Mouse (Mus musculus) kidney, postnatal 0 days (tissue): ENCODE measurements around the gene Tmem63a. TPM values are rescaled to one million over a fixed set of nuclear protein-coding genes. Genes with fewer than 3 reads are reported as not detected.
"Not testable (repeated sequence)": the region's sequence is repeated elsewhere in the genome, so short reads cannot be mapped to it uniquely, and the experiment has no call there.

Experiments used
- ATAC-seq: fragments of 200-750 bp; cut with Nextera tagmentation; replicated peaks from 2 replicates; pipeline ENCODE4 v1.8.0; 2017; ENCODE audit warnings: low read depth, moderate number of reproducible peaks, moderate TSS enrichment, moderate library complexity; ENCODE audit not compliant: low FRiP score
- DNase-seq: peaks from one replicate; pipeline ENCODE4 v3.0.0-alpha.2; 2016; ENCODE audit warnings: low spot score
- H3K27ac ChIP-seq: fragments of 300-500 bp; sonication (generic); 2 replicates; pipeline ENCODE4 v1.5.1; 2014; ENCODE audit warnings: mild to moderate bottlenecking
- H3K27me3 ChIP-seq: fragments of 300-500 bp; sonication (generic); 2 replicates; pipeline ENCODE4 v1.6.1; 2014; ENCODE audit warnings: low read length, mixed read lengths; ENCODE audit not compliant: insufficient read depth
- H3K36me3 ChIP-seq: fragments of 300-500 bp; sonication (generic); 2 replicates; pipeline ENCODE4 v1.6.1; 2014; ENCODE audit warnings: low read length, mixed read lengths; ENCODE audit not compliant: insufficient read depth
- H3K4me1 ChIP-seq: fragments of 300-500 bp; sonication (generic); replicated peaks from 2 replicates; pipeline ENCODE4 v1.6.1; 2014; ENCODE audit warnings: antibody characterized with exemption, low read length, mixed read lengths; ENCODE audit not compliant: insufficient read depth
- H3K4me2 ChIP-seq: fragments of 300-500 bp; sonication (generic); 2 replicates; pipeline ENCODE4 v1.6.1; 2014; ENCODE audit warnings: mild to moderate bottlenecking, low read length, moderate library complexity, mixed read lengths
- H3K4me3 ChIP-seq: fragments of 300-500 bp; sonication (generic); replicated peaks from 2 replicates; pipeline ENCODE4 v1.5.1; 2014; ENCODE audit warnings: low read depth, low read length
- H3K9ac ChIP-seq: fragments of 300-500 bp; sonication (generic); 2 replicates; pipeline ENCODE4 v1.6.1; 2014; ENCODE audit warnings: low read depth, low read length
- H3K9me3 ChIP-seq: fragments of 300-500 bp; sonication (generic); replicated peaks from 2 replicates; pipeline ENCODE4 v1.6.1; 2016; ENCODE audit warnings: low read length, inconsistent platforms, mixed read lengths
- CTCF ChIP-seq: IDR thresholded peaks from 2 replicates; pipeline ENCODE4 v1.5.1; 2016; ENCODE audit warnings: antibody characterized with exemption, low read depth, mild to moderate bottlenecking, moderate library complexity
- WGBS: fragments of 180-500 bp; shearing (Covaris S2); extraction: QIAGEN DNeasy Blood & Tissue Kit; methylation state at CpG from one replicate; pipeline ENCODE4 v1.1.7; 2014; 5-methylcytosine and 5-hydroxymethylcytosine counted together
- polyA plus RNA-seq: library from polyadenylated mRNA; unstranded; fragments of >200 nt; fragmentation: Nextera tagmentation; extraction: Ambion mirVana; gene quantifications from 2 replicates; pipeline ENCODE4 v1.2.1, GENCODE M21; 2015

The Tmem63a gene
- polyA plus RNA-seq, result 10.6 and 14.8 TPM in 2 replicates

DNA sequence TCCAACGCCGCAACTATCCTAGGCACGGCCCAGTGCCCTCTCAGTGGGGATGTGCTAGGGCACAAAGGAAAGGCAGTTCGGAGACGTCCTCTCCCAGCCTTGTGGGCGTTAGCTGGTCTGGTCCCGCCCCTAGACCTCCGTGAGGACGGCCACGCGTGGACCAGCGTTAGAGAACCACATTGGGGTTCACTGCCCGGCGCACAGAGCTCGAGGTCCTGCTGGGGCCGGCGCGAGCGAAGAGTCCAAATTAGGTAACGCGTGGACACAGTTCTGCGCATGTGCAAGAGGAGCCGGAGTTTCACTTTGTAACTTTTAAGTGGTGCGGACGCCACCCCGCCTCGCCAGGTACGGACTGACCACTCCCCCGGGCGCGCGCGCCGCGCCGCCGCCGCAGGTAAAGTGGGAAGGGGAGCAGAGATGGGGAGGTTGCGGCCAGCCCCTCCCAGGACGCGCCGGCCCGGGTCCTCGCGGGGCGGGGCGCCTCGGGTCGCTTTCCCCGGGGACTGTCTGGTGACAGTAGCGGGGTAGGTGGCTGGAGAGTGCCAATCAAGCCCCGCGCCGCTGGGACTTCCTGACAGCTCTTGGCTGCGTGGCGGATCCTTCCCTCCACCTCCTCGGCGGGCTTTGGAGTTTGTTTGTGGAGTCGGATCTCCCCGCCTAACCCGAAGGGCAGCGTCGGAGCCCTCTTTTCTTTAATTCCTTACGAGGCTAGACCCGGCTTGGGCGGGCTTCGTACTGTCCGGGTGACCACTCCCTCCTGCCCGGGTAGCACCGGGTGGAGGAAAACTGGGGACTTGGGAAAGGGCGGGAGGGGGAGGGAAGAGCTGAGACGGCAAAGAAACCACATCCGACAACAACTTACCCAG, at the start of gene Tmem63a:
Tmem63a (plus strand) TSS at position 179 of the 866 bp plus-strand sequence.
- Histone ChIP-seq H3K4me3 (peak within 1 kb of the TSS; percentile 97), H3K27me3 (no peaks in the 10 kb centered on the region), H3K36me3 (no peaks in the 10 kb centered on the region), H3K9me3 (no peaks in the 10 kb centered on the region), H3K4me2 (peak within 1 kb of the TSS; percentile 95), H3K4me1 (peaks cover 19% of the 10 kb centered on the region; the same call in 1 of the 2 replicates), H3K9ac (peak within 1 kb of the TSS; percentile 84), H3K27ac (peak within 1 kb of the TSS; percentile 84)
- TF ChIP-seq CTCF, result no peak
- ATAC-seq (peak; percentile 68), DNase-seq (peak; percentile 88)
- under 1% methylated on average over 73 of the region's 73 CpGs for WGBS

DNA sequence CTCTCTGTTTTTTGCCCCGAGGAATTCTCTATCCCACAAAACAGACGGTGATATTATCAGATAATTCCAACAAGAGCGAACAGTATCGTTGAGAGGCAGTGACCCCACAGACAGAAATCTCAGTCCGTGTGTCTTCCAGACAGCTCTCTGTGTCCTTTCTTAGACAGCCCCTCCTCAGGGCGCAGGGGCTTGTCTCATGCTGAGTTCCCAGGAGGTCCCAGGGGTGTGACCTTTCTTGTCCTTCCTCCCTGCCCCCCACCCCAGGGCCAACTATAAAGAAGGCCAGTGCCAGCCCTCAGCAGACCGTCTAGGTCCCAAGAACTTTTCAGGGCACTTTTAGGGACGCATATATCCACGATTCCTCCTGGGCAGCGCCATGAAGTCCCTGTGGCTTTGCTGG, 49.3 kb upstream of the Tmem63a start, which contains the start of gene Lefty2:
Lefty2 (plus strand) TSS at position 301 of the 400 bp plus-strand sequence.
- 65% methylated on average over 10 of the region's 10 CpGs for WGBS
- no peak for ATAC-seq
- peaks cover 8% of the 10 kb centered on the region; the same call in 1 of the 2 replicates for H3K27me3 ChIP-seq

DNA sequence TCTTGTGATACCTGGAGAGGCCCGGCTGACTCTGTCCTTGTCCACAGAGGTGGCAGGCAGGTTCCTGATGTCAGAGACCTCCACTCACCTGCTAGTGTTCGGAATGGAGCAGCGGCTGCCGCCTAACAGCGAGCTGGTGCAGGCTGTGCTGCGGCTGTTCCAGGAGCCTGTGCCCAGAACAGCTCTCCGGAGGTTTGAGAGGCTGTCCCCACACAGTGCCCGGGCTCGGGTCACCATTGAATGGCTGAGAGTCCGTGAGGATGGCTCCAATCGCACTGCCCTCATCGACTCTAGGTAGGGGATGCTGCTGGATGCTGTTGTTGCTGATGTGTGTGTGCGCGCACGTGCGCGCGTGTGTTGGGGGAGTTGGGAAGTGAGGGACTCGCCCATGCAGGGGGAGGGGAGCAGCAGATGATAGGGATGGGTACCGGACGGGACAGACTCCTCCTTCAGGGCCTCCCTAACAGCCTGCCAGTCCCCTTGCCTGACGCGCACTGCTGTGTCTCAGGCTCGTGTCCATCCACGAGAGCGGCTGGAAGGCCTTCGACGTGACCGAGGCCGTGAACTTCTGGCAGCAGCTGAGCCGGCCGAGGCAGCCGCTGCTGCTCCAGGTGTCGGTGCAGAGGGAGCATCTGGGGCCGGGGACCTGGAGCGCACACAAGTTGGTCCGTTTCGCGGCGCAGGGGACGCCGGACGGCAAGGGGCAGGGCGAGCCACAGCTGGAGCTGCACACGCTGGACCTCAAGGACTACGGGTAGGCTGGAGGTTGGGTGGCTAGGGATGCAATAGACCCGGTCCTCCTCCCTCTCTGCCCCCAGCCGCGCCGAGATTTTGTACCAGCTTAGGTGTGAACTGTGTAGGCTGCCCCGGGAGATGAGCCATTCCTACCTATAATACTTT, 47.8 kb upstream of the Tmem63a start:
- not testable (repeated sequence) for DNase-seq, H3K9me3 ChIP-seq, H3K27ac ChIP-seq, H3K36me3 ChIP-seq, ATAC-seq, H3K4me1 ChIP-seq, H3K9ac ChIP-seq, H3K4me3 ChIP-seq, H3K27me3 ChIP-seq
- WGBS, result 4% methylated on average over 43 of the region's 51 CpGs
- peak overlapping the region; percentile 21 for H3K4me2 ChIP-seq

More for the DNA sequence above, 49.3 kb upstream of the Tmem63a start, which contains the start of gene Lefty2:
- 0 out of 2 replicates have a peak, but pooled peaks cover 5% of the 10 kb centered on the region for H3K4me1 ChIP-seq
- no peak within 1 kb of the TSS for H3K9ac ChIP-seq
- no peak within 1 kb of the TSS for H3K27ac ChIP-seq
- DNase-seq, result no peak
- no peak for TF ChIP-seq CTCF
- no peaks in the 10 kb centered on the region for H3K36me3 ChIP-seq
- no peak within 1 kb of the TSS for H3K4me2 ChIP-seq
- no peaks in the 10 kb centered on the region for H3K9me3 ChIP-seq
- H3K4me3 ChIP-seq, result no peak within 1 kb of the TSS

DNA sequence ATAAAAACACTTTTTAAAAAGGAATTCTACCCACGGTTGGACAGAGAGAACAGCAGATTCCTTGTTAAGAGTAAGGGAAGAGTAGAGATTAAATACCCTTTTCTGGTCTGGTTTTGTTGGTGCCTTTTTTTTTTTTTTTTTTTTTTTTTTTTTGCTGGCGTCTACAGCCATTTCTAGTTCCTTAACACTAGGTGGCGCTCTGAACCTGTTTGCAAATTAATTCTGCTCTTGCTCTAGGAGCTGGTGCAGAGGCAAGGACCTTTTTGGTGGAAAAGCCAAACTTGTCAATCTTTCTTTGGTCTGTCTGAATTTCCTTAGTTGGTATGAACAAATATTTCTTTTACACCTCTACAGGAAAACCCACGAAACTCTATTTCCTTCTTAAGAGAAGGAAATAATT, 41.0 kb upstream of the Tmem63a start:
- Histone ChIP-seq H3K27ac (no peak overlapping the region), H3K27me3 (no peaks in the 10 kb centered on the region), H3K4me3 (no peak overlapping the region), H3K9me3 (no peaks in the 10 kb centered on the region), H3K36me3 (0 out of 2 replicates have a peak, but pooled peaks cover 1% of the 10 kb centered on the region), H3K4me2 (no peak overlapping the region), H3K9ac (no peak overlapping the region), H3K4me1 (peaks cover 7% of the 10 kb centered on the region)
- DNase-seq (peak; percentile 87), ATAC-seq (no peak)
- under 1% methylated on average over 4 of the region's 4 CpGs for WGBS
- peak; percentile 82 for TF ChIP-seq CTCF

DNA sequence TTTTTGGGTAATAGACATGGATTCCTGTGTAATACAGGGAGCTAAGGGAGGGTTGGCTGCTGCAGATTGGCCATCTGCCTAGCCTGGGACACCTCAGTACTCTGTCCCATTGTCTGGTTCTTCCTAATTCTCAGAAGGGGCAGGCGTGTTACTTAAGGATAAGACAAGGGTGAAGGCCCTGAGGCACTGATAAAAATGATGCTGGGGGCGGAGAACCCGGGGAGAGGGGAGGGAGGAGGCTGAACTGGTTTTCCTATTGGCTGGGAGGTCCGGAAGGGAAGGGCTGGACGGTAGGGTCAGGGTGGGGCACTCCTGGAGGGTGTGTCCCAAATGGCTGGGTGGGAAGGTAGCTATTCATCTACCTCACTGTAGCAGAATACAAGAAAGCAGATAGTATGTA, 39.2 kb upstream of the Tmem63a start:
- 33% methylated on average over 5 of the region's 5 CpGs for WGBS
- ATAC-seq (no peak), DNase-seq (no peak)
- H3K27ac ChIP-seq, result no peak overlapping the region
- H3K9ac ChIP-seq, result no peak overlapping the region
- TF ChIP-seq CTCF, result no peak
- H3K27me3 ChIP-seq, result no peaks in the 10 kb centered on the region
- H3K4me1 ChIP-seq, result peaks cover 7% of the 10 kb centered on the region
- no peak overlapping the region for H3K4me3 ChIP-seq
- peaks cover 16% of the 10 kb centered on the region; the same call in 1 of the 2 replicates for H3K36me3 ChIP-seq
- H3K4me2 ChIP-seq, result no peak overlapping the region
- no peaks in the 10 kb centered on the region for H3K9me3 ChIP-seq

DNA sequence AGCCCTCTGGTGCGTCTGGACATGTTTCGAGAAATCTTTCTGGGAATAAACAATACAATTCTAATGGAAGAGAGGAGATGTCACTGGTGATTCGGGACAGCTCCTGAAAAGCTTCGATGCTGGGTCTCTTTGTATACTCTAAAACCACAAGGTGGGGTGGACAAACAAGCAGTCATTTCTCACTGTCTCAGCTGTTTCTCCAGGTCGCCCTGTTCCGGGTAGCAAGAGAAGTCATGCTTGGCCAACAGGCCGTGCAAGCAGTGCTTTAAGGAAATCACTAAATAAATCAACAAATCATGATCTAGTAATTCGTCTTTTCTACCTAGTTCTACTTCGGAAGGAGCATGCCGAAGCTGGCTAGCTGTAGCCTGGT, 38.5 kb upstream of the Tmem63a start:
- ATAC-seq, result peak; percentile 40; the same call in 1 of the 2 replicates

More for the DNA sequence above, 38.5 kb upstream of the Tmem63a start:
- DNase-seq, result no peak
- WGBS, result 21% methylated on average over 10 of the region's 10 CpGs
- no peak for TF ChIP-seq CTCF
- Histone ChIP-seq H3K4me3 (peak overlapping the region; percentile 66; the same call in 1 of the 2 replicates), H3K4me2 (peak overlapping the region; percentile 72), H3K4me1 (peaks cover 7% of the 10 kb centered on the region), H3K36me3 (peaks cover 21% of the 10 kb centered on the region; the same call in 1 of the 2 replicates), H3K9ac (no peak overlapping the region), H3K27ac (peak overlapping the region; percentile 65), H3K27me3 (no peaks in the 10 kb centered on the region), H3K9me3 (no peaks in the 10 kb centered on the region)
